Mouse (Mus musculus) liver, embryonic 14.5 days (tissue): ENCODE data around the gene Pttg1ip.

Source experiments
- CTCF ChIP-seq: IDR thresholded peaks from 2 replicates; pipeline ENCODE4 v1.5.1; 2016; ENCODE audit warnings: antibody characterized with exemption, low read depth, control low read depth
- EP300 ChIP-seq: IDR thresholded peaks from 2 replicates; pipeline ENCODE4 v1.6.1; 2016; ENCODE audit warnings: antibody characterized with exemption, low read depth

DNA sequence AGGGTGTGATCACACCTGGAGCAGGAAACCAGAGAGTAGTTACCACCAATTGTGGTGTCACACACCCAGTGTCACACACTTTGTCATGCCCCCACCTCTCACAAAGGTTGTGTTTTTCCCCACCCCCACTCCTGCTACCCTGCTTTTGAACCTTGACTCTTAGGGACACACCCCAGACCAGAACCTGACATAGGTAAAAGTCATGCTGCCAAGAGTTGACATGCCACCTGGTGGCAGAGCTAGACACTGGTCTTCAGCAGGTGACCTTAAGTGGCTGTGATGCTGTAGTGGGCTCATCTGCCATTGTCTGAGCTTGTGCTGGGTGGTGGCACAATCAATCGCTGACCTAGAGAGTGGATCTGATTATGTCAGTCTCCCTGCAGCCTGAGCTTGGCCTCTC is 48.5 kb downstream of the Pttg1ip start:
- TF ChIP-seq CTCF (peak; percentile 44), EP300 (no peak)
